Mouse (Mus musculus) brain, embryonic 14.5 days (tissue): ENCODE data around the gene Gm5269. TPM values are rescaled to one million over a fixed set of nuclear protein-coding genes. Genes with fewer than 3 reads are reported as not detected.

Source experiments
- DNase-seq: peaks from one replicate; pipeline ENCODE4 v3.0.0-alpha.2; 2011; ENCODE audit warnings: low read depth
- CTCF ChIP-seq: fragments of 200-500 bp; IDR thresholded peaks from 2 replicates; pipeline ENCODE4 v1.5.1; 2012; ENCODE audit warnings: inconsistent platforms, mild to moderate bottlenecking, moderate library complexity, borderline replicate concordance; ENCODE audit not compliant: insufficient read depth, insufficient read length; ENCODE audit errors: extremely low read depth
- POLR2A ChIP-seq: fragments of 200-500 bp; IDR thresholded peaks from 2 replicates; pipeline ENCODE4 v1.6.1; 2012; ENCODE audit warnings: mild to moderate bottlenecking, inconsistent platforms, borderline replicate concordance; ENCODE audit not compliant: poor library complexity, insufficient read depth, insufficient read length, severe bottlenecking; ENCODE audit errors: extremely low read depth
- polyA plus RNA-seq: library from polyadenylated mRNA; depleted of rRNA; stranded (reverse); fragments of >200 nt; gene quantifications from 2 replicates; pipeline ENCODE4 v1.2.3, GENCODE M21; 2012

Gene Gm5269
- polyA plus RNA-seq, 1 experiment = not detected

DNA sequence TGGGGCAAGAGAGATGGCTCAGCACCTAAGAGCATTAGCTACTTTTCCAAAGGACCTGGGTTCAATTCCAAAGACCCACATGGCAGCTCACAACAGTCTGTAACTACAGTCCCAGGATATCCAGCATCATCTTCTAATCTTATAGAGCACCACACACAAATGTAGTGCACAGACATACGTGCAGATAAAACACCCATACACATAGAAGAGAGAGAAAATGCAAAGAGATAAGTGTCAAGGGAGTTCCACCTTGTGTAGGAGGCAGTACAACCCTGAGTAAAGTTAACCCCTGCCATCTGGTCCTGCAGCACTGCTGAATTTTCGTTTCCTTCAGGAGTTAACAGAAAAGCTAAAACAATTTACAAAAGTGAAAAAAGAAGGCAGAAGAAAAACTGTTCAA lies 14.4 kb downstream of the Gm5269 start:
- no peak for TF ChIP-seq POLR2A
- TF ChIP-seq CTCF = no peak
- DNase-seq = no peak

DNA sequence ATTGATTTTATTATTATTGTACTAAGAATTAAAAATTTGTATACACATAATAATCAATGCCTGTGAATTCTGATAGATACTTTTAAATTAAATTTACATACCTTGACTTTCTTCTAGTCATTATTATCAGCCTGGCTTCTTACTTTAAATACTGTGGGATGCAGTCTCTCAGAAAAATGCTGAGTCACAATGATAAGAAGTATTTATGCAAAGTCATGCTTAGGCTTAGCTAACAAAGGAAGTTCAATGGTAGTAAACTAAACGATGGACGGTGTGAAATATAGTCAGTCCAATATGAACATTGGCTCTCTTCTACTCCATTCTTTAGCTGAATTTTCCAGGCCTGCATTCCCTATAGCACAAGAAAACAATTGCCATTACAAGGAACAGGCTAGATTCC lies 16.8 kb downstream of the Gm5269 start:
- TF ChIP-seq POLR2A (no peak), CTCF (no peak)
- DNase-seq = no peak

DNA sequence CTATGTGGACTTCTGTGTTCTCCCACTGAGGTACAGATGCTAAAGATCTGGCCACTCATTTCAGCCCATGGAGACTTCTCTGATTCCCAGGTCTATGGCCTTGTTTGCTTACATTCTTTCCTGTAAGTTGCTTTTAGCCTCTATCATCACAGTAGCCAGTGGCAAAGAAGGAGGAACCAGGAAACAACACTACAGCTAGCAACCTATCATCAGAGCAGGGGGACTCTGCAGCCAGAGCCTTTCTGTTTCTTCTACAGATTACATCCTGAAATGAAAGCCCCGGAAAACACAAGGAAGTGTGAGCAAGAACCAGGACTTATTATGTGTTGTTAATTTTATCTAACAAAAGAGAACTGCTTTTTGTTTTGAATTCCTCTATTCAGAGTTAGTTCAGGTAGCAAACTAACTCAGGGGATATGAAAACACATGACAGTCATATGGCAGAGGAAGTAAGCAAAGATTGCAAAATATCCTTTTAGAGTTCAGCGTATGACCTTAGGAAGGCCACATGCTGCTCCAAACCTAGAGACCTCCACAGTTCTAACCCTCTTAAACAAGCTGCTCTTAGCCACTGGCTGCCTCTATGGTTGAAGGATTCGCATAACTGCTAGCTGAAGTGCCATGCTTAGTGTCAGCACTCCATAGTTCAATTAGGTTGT lies 21.5 kb downstream of the Gm5269 start:
- no peak for DNase-seq
- TF ChIP-seq CTCF (no peak), POLR2A (no peak)

DNA sequence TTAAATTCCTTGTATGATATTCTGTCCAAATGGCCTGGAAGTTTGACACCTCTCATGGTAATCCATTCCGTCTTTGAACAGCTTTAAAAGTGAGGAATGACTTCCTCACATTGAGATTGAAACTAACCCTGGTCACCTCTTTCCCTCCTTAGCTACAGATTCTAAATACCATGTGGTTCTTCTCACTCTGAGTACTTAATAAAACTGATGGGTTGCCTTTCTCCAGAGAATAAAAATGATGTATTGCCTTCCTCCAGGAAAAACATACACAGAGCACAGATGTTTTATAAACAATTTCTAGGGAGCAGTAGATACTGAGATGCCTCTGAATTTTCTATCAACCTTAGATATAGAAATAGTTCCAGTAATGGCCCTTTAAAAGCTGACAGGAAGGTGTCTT lies 22.0 kb downstream of the Gm5269 start:
- no peak for DNase-seq
- TF ChIP-seq CTCF (no peak), POLR2A (no peak)

DNA sequence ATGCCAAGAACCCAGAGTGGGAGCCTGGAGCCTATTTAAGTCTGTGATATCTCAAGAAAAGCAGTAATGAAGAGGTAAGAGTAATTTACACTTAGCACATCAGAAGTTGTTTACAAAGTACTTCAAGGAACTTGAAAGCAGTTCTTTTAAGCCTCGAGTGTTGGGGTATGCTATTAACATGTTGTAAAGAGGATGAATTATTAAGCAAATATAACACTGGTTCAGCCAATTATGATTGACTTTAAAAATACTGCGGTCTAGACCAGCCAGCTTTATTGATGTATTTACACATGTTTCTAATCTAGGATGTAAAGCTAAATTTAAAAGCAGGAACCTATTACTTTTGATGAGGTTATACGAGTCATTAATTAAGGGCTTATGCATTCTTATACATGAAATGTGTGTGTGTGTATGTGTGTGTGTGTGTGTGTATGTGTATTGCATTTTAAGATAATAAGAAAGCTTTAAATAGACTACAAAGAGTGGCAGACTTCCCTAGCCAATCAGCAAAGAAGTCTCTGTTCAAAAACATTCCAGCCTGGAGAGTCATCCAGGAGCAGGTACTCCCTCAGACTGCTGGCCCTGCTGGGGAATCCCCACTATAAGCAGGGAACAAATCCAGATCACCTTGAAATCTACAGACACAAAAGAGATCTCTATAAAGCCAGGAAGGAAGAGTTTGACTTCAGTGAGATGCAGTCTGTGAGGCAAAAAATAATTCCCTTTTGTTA lies 23.6 kb downstream of the Gm5269 start:
- DNase-seq = no peak
- TF ChIP-seq POLR2A = no peak
- TF ChIP-seq CTCF = no peak

DNA sequence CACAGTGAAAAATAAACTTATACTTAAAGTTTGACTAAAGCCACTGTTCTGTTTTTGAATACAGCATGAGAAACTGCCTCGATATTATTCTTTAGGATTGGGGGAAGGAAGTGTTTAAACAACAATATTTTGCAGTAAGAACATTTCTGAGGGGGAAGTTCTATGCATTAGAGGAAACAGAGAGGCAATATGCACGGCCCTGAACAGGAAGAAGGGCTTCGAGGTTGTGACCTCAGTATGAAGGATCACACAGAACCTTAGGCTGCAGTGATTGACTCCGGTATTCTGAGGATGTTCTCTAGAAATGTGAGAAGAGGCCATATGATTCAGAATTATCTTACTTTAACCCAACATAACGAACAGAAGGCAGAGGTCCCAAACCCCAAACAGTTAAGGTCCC lies 24.3 kb downstream of the Gm5269 start:
- TF ChIP-seq CTCF = no peak
- TF ChIP-seq POLR2A = no peak
- DNase-seq = no peak

DNA sequence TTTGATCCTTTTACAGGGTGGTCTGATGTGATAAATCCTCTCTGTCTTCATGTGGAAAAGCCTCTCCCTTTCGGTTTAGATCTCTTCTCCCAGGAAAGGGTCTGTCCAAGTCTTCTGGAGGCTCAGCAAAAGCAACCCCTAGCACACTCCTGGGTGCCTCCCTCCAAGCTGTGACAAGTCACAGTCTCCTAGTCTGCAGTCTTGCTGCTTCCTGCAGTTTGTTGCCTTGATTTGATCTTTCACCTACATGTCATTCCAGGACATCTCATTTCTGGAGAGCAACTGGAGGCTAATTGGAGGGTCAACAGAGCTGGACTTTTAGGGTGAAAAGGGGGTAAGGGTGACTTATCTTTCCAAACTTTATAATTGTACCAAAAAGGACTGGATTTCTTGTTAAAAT lies 24.8 kb downstream of the Gm5269 start:
- no peak for TF ChIP-seq POLR2A
- no peak for TF ChIP-seq CTCF
- no peak for DNase-seq

DNA sequence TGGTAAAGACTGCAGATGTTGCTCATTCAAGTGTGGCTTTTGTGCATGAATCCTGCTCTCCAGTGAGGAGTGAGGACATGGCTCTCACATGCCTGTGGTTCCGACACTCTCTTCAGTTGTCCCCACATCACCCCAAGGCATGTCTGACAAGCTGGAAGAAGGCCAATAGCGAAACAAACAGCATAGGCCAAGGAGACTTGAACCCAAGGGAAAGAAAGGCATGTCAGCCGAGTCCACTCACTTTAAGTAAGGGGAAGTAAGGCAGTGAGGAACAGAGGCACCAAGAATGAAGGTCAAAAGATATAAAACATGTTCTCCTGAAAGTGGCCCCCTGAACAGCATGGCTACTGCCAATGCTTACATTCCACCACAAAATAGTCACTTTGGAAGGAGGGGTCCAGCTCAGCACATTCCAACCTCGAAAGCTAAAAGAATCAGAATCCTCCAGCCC lies 25.5 kb downstream of the Gm5269 start:
- TF ChIP-seq CTCF (no peak), POLR2A (no peak)
- DNase-seq = no peak

DNA sequence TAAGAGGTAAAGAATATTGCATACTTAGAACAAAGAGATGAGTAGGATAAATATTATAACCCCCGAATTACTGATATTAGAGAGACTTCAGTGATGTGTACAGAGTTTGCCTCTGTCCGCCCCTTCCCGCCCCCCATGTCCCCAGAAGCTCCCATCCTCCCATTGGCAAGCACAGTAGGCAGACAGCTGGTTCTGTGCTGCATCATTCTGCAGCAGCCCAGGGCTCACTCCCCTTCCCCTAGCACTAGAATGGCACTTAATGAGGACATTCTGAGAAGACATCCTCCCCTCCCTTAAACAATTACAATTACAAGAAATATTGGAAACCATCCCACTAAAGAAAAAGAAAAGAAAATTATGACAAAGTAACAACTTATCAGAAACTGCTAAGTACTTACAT lies 26.4 kb downstream of the Gm5269 start:
- TF ChIP-seq CTCF (no peak), POLR2A (no peak)
- no peak for DNase-seq

DNA sequence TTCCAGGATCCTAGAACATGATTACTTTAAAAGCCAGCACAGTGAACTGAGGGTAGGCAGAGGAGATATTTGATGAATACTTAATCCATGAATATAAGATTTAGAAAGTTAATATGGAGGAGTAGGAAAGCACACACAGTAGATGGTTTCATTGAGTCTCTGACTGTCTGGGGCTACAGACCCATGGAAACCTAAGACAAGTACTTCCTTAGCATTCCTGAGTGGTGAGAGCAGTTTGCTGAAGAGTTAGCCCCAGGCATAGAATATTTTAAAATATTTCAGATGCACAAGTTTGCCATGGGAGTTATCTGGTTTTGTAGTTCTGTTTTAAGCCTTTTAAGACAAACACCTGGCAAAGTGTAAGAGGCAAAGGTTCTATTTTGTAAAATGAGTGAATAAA lies 28.9 kb downstream of the Gm5269 start:
- DNase-seq = no peak
- TF ChIP-seq CTCF (no peak), POLR2A (no peak)

DNA sequence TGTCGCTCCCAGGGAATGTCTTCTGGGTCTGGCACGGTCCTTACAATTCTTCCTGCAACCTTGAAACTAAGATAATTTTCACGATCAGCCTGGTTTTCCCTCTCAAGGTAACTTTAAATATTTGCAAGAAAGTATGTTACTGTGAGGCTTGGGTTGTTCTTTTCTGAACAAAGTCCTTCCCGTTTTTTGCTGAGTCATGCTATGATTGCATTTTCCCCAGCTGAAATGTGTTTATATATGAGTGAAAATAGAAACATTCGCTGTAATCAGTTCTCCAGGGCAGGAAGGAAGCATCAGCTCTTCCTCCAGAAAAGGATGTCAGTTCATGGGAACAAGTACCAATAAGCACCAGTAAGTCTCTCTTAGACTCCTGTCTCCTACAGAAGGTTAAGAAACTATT lies 29.7 kb downstream of the Gm5269 start:
- no peak for DNase-seq
- TF ChIP-seq CTCF = no peak
- no peak for TF ChIP-seq POLR2A

DNA sequence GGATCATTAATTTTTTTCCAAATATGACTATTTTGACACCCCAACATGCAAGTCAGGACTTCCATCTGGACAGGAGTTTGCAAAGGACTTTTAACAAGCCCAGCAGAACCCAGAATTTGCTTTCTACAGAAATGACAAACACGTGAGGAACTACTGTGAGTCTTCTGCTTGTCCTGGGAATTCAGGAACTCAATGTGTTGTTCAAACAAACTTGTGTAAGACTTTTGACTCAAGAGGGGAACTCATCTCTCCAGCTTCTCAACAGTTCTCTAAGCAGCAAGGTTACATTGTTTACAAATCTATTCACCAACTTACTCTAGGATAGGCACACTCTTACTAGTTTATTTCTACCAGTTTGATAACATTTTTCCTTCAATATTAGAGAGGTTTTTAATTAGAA lies 32.0 kb downstream of the Gm5269 start:
- TF ChIP-seq CTCF (no peak), POLR2A (no peak)
- DNase-seq = no peak
